Mouse (Mus musculus) CD4-positive helper T cell, adult 2 months (primary cell): ENCODE data around the gene Mllt3.

Experiments
- DNase-seq: peaks from one replicate; pipeline ENCODE4 v3.0.0-alpha.2; 2012; ENCODE audit warnings: low read depth, missing footprints, low spot score

The Mllt3 gene

GRCm38 (mm10) chr4:87953268-87953667 lies 79.9 kb downstream of the Mllt3 start:
- no peak for DNase-seq

GRCm38 (mm10) chr4:87949451-87949850 lies 83.7 kb downstream of the Mllt3 start:
- no peak for DNase-seq

GRCm38 (mm10) chr4:87944320-87944719 lies 88.8 kb downstream of the Mllt3 start:
- DNase-seq: no peak

GRCm38 (mm10) chr4:87942921-87943403 lies 90.2 kb downstream of the Mllt3 start:
- DNase-seq: no peak

- DNase-seq: no peak
Measured at GRCm38 (mm10) chr4:87939474-87940154, 93.5 kb downstream of the Mllt3 start.

GRCm38 (mm10) chr4:87936326-87936725 lies 96.8 kb downstream of the Mllt3 start:
- DNase-seq: no peak

- DNase-seq: no peak
Measured at GRCm38 (mm10) chr4:87933701-87934337, 99.3 kb downstream of the Mllt3 start.

GRCm38 (mm10) chr4:87930356-87931245 lies 102.6 kb downstream of the Mllt3 start:
- no peak for DNase-seq

GRCm38 (mm10) chr4:87928603-87929199 lies 104.5 kb downstream of the Mllt3 start:
- no peak for DNase-seq

GRCm38 (mm10) chr4:87927354-87927753 lies 105.8 kb downstream of the Mllt3 start:
- DNase-seq: no peak

- no peak for DNase-seq
Measured at GRCm38 (mm10) chr4:87920664-87921063, 112.5 kb downstream of the Mllt3 start.

- DNase-seq: no peak
Measured at GRCm38 (mm10) chr4:87911172-87911994, 121.8 kb downstream of the Mllt3 start.

- no peak for DNase-seq
Measured at GRCm38 (mm10) chr4:87905149-87905771, 127.9 kb downstream of the Mllt3 start.

GRCm38 (mm10) chr4:87904722-87905121 lies 128.4 kb downstream of the Mllt3 start:
- no peak for DNase-seq

GRCm38 (mm10) chr4:87902584-87902983 lies 130.6 kb downstream of the Mllt3 start:
- DNase-seq: no peak

GRCm38 (mm10) chr4:87901166-87901565 lies 132.0 kb downstream of the Mllt3 start:
- no peak for DNase-seq

GRCm38 (mm10) chr4:87893498-87893897 lies 139.7 kb downstream of the Mllt3 start:
- peak; percentile 12 for DNase-seq

- no peak for DNase-seq
Measured at GRCm38 (mm10) chr4:87893012-87893411, 140.2 kb downstream of the Mllt3 start.

GRCm38 (mm10) chr4:87883225-87883875 lies 149.8 kb downstream of the Mllt3 start:
- no peak for DNase-seq

GRCm38 (mm10) chr4:87881995-87882394 lies 151.2 kb downstream of the Mllt3 start:
- no peak for DNase-seq
